Mouse (Mus musculus): ENCODE results near the gene Wwox. TPM values are rescaled to one million over a fixed set of nuclear protein-coding genes. Genes with fewer than 3 reads are reported as not detected.

Gene Wwox
- not detected in 2 replicates for polyA plus RNA-seq (2012; ENCODE audit: insufficient read depth, insufficient read length, low replicate concordance, missing spikeins)

DNA sequence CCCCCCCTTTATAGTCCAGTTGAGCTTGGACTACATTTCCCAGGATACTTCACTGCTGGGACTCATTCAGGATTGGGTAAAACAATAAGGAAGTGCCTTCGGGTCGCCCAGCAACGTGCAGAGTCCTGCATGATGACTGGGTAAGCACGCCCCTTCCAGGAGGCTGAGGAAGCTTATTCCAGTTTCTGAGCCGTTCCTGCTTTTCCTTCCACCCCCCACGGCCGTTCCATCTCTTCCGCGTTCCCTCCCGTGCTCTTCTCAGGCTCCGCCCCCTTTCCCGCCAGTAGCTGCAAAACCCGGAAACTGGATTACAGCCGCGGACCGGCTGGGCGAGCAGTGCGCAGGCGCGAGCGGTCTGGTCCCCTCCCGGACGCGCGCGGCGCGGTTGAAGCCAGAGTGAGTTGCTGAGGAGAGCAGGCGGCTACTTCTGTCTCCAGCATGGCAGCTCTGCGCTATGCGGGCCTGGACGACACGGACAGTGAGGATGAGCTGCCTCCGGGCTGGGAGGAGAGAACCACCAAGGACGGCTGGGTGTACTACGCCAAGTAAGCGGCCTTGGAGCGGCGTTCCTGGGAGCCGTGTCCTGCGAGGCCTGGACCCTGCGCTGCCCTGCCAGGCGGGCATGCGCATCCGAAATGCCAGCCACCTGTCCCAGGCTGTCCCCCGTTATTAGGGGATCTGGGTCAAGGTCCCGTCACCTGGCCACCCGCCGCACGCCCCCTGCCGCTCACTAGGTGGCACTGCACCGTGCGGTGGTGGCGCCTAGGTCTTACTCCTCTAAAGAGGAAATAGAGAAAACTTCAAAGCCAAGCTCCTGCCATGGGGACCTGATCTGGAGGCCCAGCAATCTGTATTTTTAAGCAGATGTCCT is at the start of gene Wwox:
Gene Wwox (plus strand): TSS at position 322 of the 871 bp plus-strand sequence.
- 1% methylated on average over 54 of the region's 54 CpGs for WGBS
- Histone ChIP-seq H3K4me3 (ENCODE audit: insufficient read depth, low read depth, low read length) (peak within 1 kb of the TSS; percentile 81), H3K27ac (ENCODE audit: insufficient read depth, low read depth, low read length) (peak within 1 kb of the TSS; percentile 17; the same call in 1 of the 2 replicates), H3K4me1 (ENCODE audit: control insufficient read depth, insufficient read depth, low read length) (peaks cover 6% of the 10 kb centered on the region; the same call in 1 of the 2 replicates)
- peak; percentile 99 for TF ChIP-seq CTCF (IDR thresholded peaks at IDR 0.05; ENCODE audit: insufficient read depth, low read depth, low read length)
- peak; percentile 55; the same call in 1 of the 2 replicates for TF ChIP-seq POLR2A (IDR thresholded peaks at IDR 0.05; ENCODE audit: insufficient read depth, low read depth, low read length)

DNA sequence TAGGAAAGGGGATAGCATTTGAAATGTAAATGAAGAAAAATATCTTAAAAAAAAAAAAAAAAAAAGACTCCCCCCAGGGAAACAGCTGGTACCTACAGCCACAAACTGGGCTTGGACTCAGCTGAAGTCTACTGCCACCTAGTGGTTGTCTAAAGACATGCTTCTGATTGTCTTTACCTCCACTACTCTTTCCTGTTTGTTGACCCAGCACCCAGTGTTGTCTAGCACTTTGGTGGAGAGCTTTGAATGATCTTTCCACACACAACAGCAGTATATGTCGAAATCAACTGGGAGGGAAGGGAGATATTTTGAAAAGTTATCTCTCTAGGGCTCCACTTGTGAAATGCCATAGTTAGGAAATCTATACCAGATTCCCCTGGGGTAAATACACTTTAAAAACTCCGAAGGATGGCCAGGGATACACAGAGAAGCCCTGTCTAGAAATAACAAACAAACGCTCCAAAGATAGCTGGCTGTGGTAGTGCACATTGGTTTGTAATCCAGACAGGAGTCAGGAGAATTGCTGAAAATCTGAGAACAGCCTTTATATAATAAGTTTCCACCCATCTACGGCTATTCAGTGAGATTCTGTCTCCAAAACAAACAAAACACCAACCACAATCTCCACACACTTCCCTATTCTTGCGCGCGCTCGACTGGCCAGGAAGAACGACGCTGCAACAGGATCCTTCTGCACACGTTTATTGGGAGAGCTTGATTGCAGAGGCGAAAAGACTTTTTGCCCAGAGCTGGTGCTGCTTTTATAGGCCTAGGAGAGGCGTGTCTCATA is 48.8 kb upstream of the Wwox start:
- Histone ChIP-seq H3K4me3 (ENCODE audit: insufficient read depth, low read depth, low read length) (no peak overlapping the region), H3K4me1 (ENCODE audit: control insufficient read depth, insufficient read depth, low read length) (no peaks in the 10 kb centered on the region), H3K27ac (ENCODE audit: insufficient read depth, low read depth, low read length) (no peak overlapping the region)
- no peak for TF ChIP-seq POLR2A (IDR thresholded peaks at IDR 0.05; ENCODE audit: insufficient read depth, low read depth, low read length)
- TF ChIP-seq CTCF (IDR thresholded peaks at IDR 0.05; ENCODE audit: insufficient read depth, low read depth, low read length), result no peak
- WGBS, result 91% methylated on average over 12 of the region's 13 CpGs

DNA sequence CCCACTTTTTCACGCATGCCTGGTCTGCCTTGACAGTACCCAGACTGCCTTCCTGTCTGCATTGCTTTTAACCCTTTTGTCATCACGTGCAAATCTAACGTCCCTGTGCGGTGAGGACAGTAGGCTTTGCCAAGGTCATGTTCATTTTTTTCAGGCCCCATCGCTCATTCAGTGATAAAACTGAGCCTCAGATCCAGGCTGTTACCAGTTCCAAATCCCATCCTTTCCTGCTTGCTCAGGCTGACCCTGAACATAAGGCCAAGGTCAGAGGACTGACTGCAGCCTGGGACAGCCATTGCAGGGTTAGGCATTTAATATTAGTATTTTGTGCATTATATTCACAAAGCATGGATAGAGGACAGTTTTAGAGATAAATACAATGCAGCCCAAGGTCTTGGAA is 41.1 kb upstream of the Wwox start:
- no peaks in the 10 kb centered on the region for H3K4me1 ChIP-seq (ENCODE audit: control insufficient read depth, insufficient read depth, low read length)
- no peak overlapping the region for H3K27ac ChIP-seq (ENCODE audit: insufficient read depth, low read depth, low read length)
- TF ChIP-seq CTCF (IDR thresholded peaks at IDR 0.05; ENCODE audit: insufficient read depth, low read depth, low read length), result no peak
- no peak for TF ChIP-seq POLR2A (IDR thresholded peaks at IDR 0.05; ENCODE audit: insufficient read depth, low read depth, low read length)
- no peak overlapping the region for H3K4me3 ChIP-seq (ENCODE audit: insufficient read depth, low read depth, low read length)
- 95% methylated on average over 5 of the region's 5 CpGs for WGBS

DNA sequence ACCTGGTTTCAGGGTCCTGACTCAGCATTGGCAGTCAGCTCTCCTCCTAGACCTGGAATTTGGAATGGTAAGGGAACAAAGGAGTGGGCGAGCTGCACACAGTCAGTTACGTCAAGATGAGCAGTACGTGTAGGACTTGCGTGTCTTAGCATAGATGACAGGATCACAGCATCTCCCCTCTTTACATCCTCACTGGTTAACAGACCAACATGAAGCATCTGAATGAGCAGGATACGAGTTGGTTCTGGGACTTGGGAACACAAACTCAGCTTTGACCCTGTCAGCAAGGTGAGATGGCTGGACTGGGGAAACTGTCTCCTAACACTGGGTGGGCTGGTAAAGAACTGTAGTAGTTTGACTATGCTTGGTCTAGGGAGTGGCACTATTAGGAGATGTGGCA is 40.2 kb upstream of the Wwox start:
- TF ChIP-seq CTCF (IDR thresholded peaks at IDR 0.05; ENCODE audit: insufficient read depth, low read depth, low read length) (no peak), POLR2A (IDR thresholded peaks at IDR 0.05; ENCODE audit: insufficient read depth, low read depth, low read length) (no peak)
- WGBS, result 96% methylated on average over 5 of the region's 5 CpGs
- Histone ChIP-seq H3K4me1 (ENCODE audit: control insufficient read depth, insufficient read depth, low read length) (no peaks in the 10 kb centered on the region), H3K27ac (ENCODE audit: insufficient read depth, low read depth, low read length) (no peak overlapping the region), H3K4me3 (ENCODE audit: insufficient read depth, low read depth, low read length) (no peak overlapping the region)

DNA sequence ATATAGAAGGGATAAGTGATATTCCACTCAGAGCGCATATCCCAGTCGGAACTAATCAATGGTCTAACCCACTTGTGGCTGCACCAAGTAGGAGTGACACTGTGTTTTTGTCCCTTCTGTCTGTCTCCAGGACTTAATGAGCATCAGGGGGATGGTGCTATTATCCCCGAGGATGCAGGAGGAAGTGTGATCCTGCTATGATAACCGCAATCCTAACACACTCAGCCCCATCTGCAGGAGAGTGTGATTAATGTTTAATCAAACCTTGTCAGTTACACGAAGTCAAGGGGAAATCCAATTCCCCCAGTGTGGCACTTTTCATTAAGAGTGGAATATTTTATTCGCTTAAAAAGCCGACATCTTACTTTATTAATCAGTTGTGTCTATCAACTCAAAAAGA is 37.8 kb upstream of the Wwox start:
- no peak overlapping the region for H3K27ac ChIP-seq (ENCODE audit: insufficient read depth, low read depth, low read length)
- WGBS, result 73% methylated on average over 7 of the region's 7 CpGs
- TF ChIP-seq POLR2A (IDR thresholded peaks at IDR 0.05; ENCODE audit: insufficient read depth, low read depth, low read length), result no peak
- no peak for TF ChIP-seq CTCF (IDR thresholded peaks at IDR 0.05; ENCODE audit: insufficient read depth, low read depth, low read length)
- no peaks in the 10 kb centered on the region for H3K4me1 ChIP-seq (ENCODE audit: control insufficient read depth, insufficient read depth, low read length)
- no peak overlapping the region for H3K4me3 ChIP-seq (ENCODE audit: insufficient read depth, low read depth, low read length)

DNA sequence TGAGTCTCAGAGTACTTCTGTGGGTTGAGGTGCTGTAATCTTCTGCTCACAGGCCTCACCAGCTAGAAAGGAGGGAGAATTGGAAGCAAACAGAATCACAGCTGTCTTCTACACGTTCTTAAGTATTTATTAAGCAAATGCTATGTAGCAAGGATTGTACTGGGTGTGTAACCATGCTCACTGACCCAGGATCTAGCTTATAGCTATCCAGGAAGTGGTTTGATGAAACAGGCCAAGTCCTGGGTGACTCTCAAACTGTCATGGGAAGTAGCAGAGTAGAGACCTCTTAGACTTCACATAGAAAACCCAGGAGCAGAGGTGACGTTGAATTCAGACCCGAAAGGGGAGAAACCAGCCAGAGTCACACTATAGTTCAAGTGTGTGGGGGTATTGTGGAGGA is 28.0 kb upstream of the Wwox start:
- WGBS, result 87% methylated on average over 3 of the region's 3 CpGs

DNA sequence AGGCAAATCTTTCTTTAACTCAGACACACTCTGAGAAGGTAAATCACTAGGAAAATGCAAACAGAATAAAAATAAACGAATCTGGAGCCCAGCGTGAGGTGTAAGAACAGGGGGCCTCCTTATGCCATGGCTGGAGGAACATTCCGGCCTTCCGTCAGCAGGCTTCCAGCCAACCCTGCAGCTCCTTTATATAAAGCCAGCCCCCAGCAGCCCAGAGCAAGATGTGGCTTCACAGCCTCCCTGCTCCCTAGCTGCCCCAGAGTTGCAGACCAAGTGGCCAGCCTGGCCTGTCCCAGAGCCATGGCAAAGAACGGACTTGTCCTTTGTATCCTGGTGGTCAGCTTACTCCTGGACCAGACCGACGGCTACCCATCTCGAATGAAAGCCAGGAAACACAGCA is 21.7 kb upstream of the Wwox start, which contains the start of gene Clec3a:
Gene Clec3a (plus strand): TSS at position 301 of the 400 bp plus-strand sequence.
- WGBS, result 77% methylated on average over 8 of the region's 8 CpGs
- Histone ChIP-seq H3K4me3 (ENCODE audit: insufficient read depth, low read depth, low read length) (no peak within 1 kb of the TSS), H3K27ac (ENCODE audit: insufficient read depth, low read depth, low read length) (no peak within 1 kb of the TSS), H3K4me1 (ENCODE audit: control insufficient read depth, insufficient read depth, low read length) (no peaks in the 10 kb centered on the region)
- TF ChIP-seq CTCF (IDR thresholded peaks at IDR 0.05; ENCODE audit: insufficient read depth, low read depth, low read length) (no peak), POLR2A (IDR thresholded peaks at IDR 0.05; ENCODE audit: insufficient read depth, low read depth, low read length) (no peak)

More for the DNA sequence above, 28.0 kb upstream of the Wwox start:
- no peak overlapping the region for H3K4me3 ChIP-seq (ENCODE audit: insufficient read depth, low read depth, low read length)
- no peaks in the 10 kb centered on the region for H3K4me1 ChIP-seq (ENCODE audit: control insufficient read depth, insufficient read depth, low read length)
- no peak overlapping the region for H3K27ac ChIP-seq (ENCODE audit: insufficient read depth, low read depth, low read length)
- TF ChIP-seq CTCF (IDR thresholded peaks at IDR 0.05; ENCODE audit: insufficient read depth, low read depth, low read length), result no peak
- TF ChIP-seq POLR2A (IDR thresholded peaks at IDR 0.05; ENCODE audit: insufficient read depth, low read depth, low read length), result no peak

DNA sequence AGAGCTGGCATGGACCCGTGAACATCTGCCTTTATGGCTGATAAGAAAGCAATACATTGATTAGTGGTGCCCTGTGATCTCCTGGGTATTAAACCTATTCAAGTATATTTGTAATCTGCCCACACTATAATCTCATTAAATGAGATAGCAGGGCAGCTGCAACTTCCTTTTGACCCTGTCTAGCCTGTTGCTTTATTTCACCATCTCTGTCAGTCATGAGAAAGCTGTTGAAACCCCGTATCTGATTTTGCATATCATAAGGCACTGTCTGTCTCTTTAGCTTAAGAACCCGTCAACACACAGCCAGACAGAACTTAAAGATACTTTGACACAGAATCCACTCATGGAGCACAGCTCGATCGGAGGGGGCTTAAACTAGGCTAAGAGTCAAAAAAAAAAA is 21.0 kb upstream of the Wwox start:
- WGBS, result 82% methylated on average over 5 of the region's 5 CpGs
- no peak for TF ChIP-seq CTCF (IDR thresholded peaks at IDR 0.05; ENCODE audit: insufficient read depth, low read depth, low read length)
- TF ChIP-seq POLR2A (IDR thresholded peaks at IDR 0.05; ENCODE audit: insufficient read depth, low read depth, low read length), result no peak
- H3K4me1 ChIP-seq (ENCODE audit: control insufficient read depth, insufficient read depth, low read length), result no peaks in the 10 kb centered on the region

DNA sequence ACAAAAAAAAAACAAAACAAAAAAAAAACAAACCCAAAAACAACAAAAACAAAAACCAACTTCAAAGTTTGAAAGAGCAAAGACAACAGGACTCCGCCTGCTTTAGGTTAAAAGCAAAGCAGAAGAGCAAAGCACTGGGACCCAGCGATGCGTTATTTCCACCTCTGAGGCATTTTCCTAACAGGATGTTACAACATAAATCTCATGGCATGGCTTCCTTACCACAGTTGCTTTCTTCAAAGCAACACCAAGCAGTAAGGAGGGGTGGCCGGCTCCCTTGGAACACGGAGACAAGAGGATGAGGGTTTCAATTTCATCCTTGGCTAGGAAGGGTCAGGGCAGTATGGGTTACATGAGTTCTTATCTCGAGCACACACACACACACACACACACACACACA is 20.6 kb upstream of the Wwox start:
- 84% methylated on average over 6 of the region's 6 CpGs for WGBS
- H3K4me3 ChIP-seq (ENCODE audit: insufficient read depth, low read depth, low read length), result no peak overlapping the region
- no peak for TF ChIP-seq CTCF (IDR thresholded peaks at IDR 0.05; ENCODE audit: insufficient read depth, low read depth, low read length)
- no peak for TF ChIP-seq POLR2A (IDR thresholded peaks at IDR 0.05; ENCODE audit: insufficient read depth, low read depth, low read length)
- H3K27ac ChIP-seq (ENCODE audit: insufficient read depth, low read depth, low read length), result no peak overlapping the region
- no peaks in the 10 kb centered on the region for H3K4me1 ChIP-seq (ENCODE audit: control insufficient read depth, insufficient read depth, low read length)

More for the DNA sequence above, 21.0 kb upstream of the Wwox start:
- no peak overlapping the region for H3K4me3 ChIP-seq (ENCODE audit: insufficient read depth, low read depth, low read length)
- H3K27ac ChIP-seq (ENCODE audit: insufficient read depth, low read depth, low read length), result no peak overlapping the region
